ENCODE assay signal across 8 mouse cellular contexts in the genomic region with DNA sequence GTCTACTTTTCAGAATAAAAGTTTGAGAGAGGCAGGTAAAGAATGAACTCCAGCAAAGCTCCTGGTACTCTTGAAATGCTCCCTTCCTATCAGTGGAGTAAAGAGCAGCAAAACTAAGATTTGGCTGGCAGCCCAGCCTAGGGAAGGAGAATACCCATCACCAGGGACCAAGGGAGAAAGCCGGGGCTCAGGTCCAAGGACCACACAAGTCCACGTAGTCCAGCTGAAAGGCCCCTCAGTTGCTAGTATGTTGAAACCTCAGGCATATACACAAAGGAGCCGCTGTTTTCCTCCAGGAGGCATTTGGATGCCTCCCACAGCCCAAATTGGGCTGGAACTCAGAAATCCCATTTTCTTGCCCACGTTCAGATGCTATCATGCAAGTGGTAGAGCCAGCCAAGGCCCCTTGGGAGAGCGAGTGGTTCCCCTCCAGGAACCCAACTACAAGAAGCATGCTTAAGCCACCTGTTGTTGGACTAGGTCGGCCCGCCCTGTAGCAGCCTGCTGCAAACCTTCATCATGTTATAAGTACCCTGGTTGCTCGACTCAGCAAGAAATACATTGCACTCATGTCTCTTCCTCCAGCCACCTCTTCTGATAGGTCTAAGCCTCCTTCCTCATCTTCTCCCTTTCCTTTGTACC. TPM values are rescaled to one million over a fixed set of nuclear protein-coding genes. Genes with fewer than 3 reads are reported as not detected.
DNase-seq lines count a peak whose midpoint lies in the region; ATAC-seq and TF ChIP-seq lines count a peak whose summit lies in the region.

No protein-coding gene starts in this region.

- H3K4me2 ChIP-seq in heart, postnatal 0 days (ENCODE audit: low read depth, low read length), result peak overlapping the region; percentile 98; the same call in 1 of the 2 replicates
- peak overlapping the region; percentile 80 for H3K4me2 ChIP-seq in embryonic facial prominence, embryonic 15.5 days (replicated peaks)
- H3K4me2 ChIP-seq in neural tube, embryonic 11.5 days (ENCODE audit: low read depth), result peak overlapping the region; percentile 93

- intact Hi-C loops in heart, postnatal 10 days (cut with DNase I), result no loop called here

- H3K9me3 ChIP-seq in heart, postnatal 0 days (replicated peaks; ENCODE audit: control insufficient read depth, low read length), result no peaks in the 10 kb centered on the region
- no peaks in the 10 kb centered on the region for H3K9me3 ChIP-seq in embryonic facial prominence, embryonic 15.5 days (replicated peaks)
- no peaks in the 10 kb centered on the region for H3K9me3 ChIP-seq in neural tube, embryonic 11.5 days (ENCODE audit: control insufficient read depth, low read length)

- 0 out of 2 replicates have a peak overlapping the region, but pooled peaks have one; percentile 59 for H3K4me3 ChIP-seq in heart, postnatal 0 days (ENCODE audit: low read depth, low read length)
- H3K4me3 ChIP-seq in embryonic facial prominence, embryonic 15.5 days (replicated peaks), result peak overlapping the region; percentile 54
- no peak overlapping the region; the same call in 1 of the 2 replicates for H3K4me3 ChIP-seq in neural tube, embryonic 11.5 days (ENCODE audit: low read depth, low read length)

- no peak overlapping the region for H3K27ac ChIP-seq in heart, postnatal 0 days (ENCODE audit: low read depth)
- H3K27ac ChIP-seq in embryonic facial prominence, embryonic 15.5 days (replicated peaks), result no peak overlapping the region
- H3K27ac ChIP-seq in neural tube, embryonic 11.5 days (ENCODE audit: low read depth, low read length), result no peak overlapping the region

- 54% methylated on average over 8 of the region's 8 CpGs for WGBS in heart, postnatal 0 days
- 41% methylated on average over 8 of the region's 8 CpGs for WGBS in embryonic facial prominence, embryonic 15.5 days
- 61% methylated on average over 8 of the region's 8 CpGs for WGBS in neural tube, embryonic 11.5 days

- no peak for TF ChIP-seq CTCF in heart, postnatal 0 days (IDR thresholded peaks at IDR 0.05; ENCODE audit: low read depth)

- no peaks in the 10 kb centered on the region for H3K4me1 ChIP-seq in heart, postnatal 0 days (ENCODE audit: control insufficient read depth, insufficient read depth)
- peaks cover 12% of the 10 kb centered on the region; the same call in 1 of the 2 replicates for H3K4me1 ChIP-seq in embryonic facial prominence, embryonic 15.5 days
- H3K4me1 ChIP-seq in neural tube, embryonic 11.5 days (ENCODE audit: control insufficient read depth, insufficient read depth, low read length), result no peaks in the 10 kb centered on the region

- no peak for TF ChIP-seq EP300 in heart, postnatal 0 days (IDR thresholded peaks at IDR 0.05; ENCODE audit: low read depth)

- no peak for ATAC-seq in heart, postnatal 0 days (ENCODE audit: insufficient read depth, low read depth)
- no peak for ATAC-seq in embryonic facial prominence, embryonic 15.5 days (ENCODE audit: insufficient number of reproducible peaks, low FRiP score, low TSS enrichment, low read depth)
- no peak for ATAC-seq in neural tube, embryonic 11.5 days (ENCODE audit: insufficient read depth, low FRiP score, low TSS enrichment)

- no peak for DNase-seq in heart, postnatal 0 days (ENCODE audit: low spot score)
- no peak for DNase-seq in heart, postnatal 10 days
- DNase-seq in layer of hippocampus, adult 18-20 months (ENCODE audit: low spot score in 2 of 2), result peak; percentile 1 to 30
- DNase-seq in neural tube, embryonic 11.5 days (ENCODE audit: low spot score), result no peak
- no peak for DNase-seq in T-cell, adult 2 months (ENCODE audit: low spot score)
- DNase-seq in adrenal gland, postnatal 14 days, result no peak
- no peak for DNase-seq in kidney, adult 18-20 months

- no peak overlapping the region for H3K9ac ChIP-seq in heart, postnatal 0 days (replicated peaks; ENCODE audit: low read depth, low read length)
- H3K9ac ChIP-seq in embryonic facial prominence, embryonic 15.5 days, result no peak overlapping the region
- H3K9ac ChIP-seq in neural tube, embryonic 11.5 days (ENCODE audit: low read length), result no peak overlapping the region

- peaks cover 52% of the 10 kb centered on the region for H3K27me3 ChIP-seq in heart, postnatal 0 days (ENCODE audit: control insufficient read depth, insufficient read depth, low read length)
- peaks cover 50% of the 10 kb centered on the region for H3K27me3 ChIP-seq in embryonic facial prominence, embryonic 15.5 days
- H3K27me3 ChIP-seq in neural tube, embryonic 11.5 days (ENCODE audit: control insufficient read depth, insufficient read depth, low read length), result peaks cover 8% of the 10 kb centered on the region; the same call in 1 of the 2 replicates

- H3K36me3 ChIP-seq in heart, postnatal 0 days (replicated peaks; ENCODE audit: control insufficient read depth, insufficient read depth, low read length), result no peaks in the 10 kb centered on the region
- H3K36me3 ChIP-seq in embryonic facial prominence, embryonic 15.5 days, result no peaks in the 10 kb centered on the region
- H3K36me3 ChIP-seq in neural tube, embryonic 11.5 days (ENCODE audit: control insufficient read depth, insufficient read depth, low read length), result no peaks in the 10 kb centered on the region

RNA-seq across cellular contexts. Expression of gene Sgcd, which starts 1.4 kb away (rescaled TPM):
- 24.4 and 42.7 TPM in 2 replicates for total RNA-seq in heart, postnatal 0 days (2014; rRNA removed; ENCODE audit: low replicate concordance)
- polyA plus RNA-seq in heart, postnatal 0 days (2015; fragmentation: Nextera tagmentation; extraction: Ambion mirVana), result 5.2 and 5.8 TPM in 2 replicates
- total RNA-seq in heart, postnatal 10 days (2021), result 10 to 100 TPM; 54.3 TPM
- polyA plus RNA-seq in embryonic facial prominence, embryonic 15.5 days (2015; fragmentation: Nextera tagmentation; extraction: Ambion mirVana), result 8.7 and 9.3 TPM in 2 replicates
- total RNA-seq in layer of hippocampus, adult 18-20 months (2021), result 10 to 100 TPM in 1 of 2 experiments, 1 to 10 TPM in 1; 10.0 to 11.4 TPM
- polyA plus RNA-seq in neural tube, embryonic 11.5 days (2014; fragmentation: Nextera tagmentation; extraction: Ambion mirVana), result 1.5 and 2.3 TPM in 2 replicates
- 11.0 and 14.5 TPM in 2 replicates for total RNA-seq in adrenal gland, postnatal 14 days (2021)

Comparison
In these comparisons a context has a peak if more than half of its experiments do, and no peak if none do; other contexts are left out.
1. DNase-seq: peak in layer of hippocampus, adult 18-20 months (2 of 2); none in heart, postnatal 0 days (single experiment), heart, postnatal 10 days (0 of 2), neural tube, embryonic 11.5 days (single experiment), T-cell, adult 2 months (single experiment), adrenal gland, postnatal 14 days (single experiment) and kidney, adult 18-20 months (single experiment).
2. Peak in every context shown above with its lines, with median percentiles within 50 percentile points of each other: H3K4me2 ChIP-seq.